Mouse (Mus musculus) adrenal gland, adult 2 months (tissue): Measurements from ENCODE around the gene Wipi2. TPM values are rescaled to one million over a fixed set of nuclear protein-coding genes. Genes with fewer than 3 reads are reported as not detected.

Experiments used
- DNase-seq: peaks from one replicate; pipeline ENCODE4 v3.0.0; 2021
- polyA plus RNA-seq: library from polyadenylated mRNA; depleted of rRNA; stranded (reverse); fragments of >200 nt; gene quantifications from 2 replicates; pipeline ENCODE4 v1.2.3, GENCODE M21; 2012
- total RNA-seq, 2 experiments: library from RNA; stranded (reverse); gene quantifications; 2 replicates each; pipeline ENCODE4 v1.2.3; 2021

Gene Wipi2
- total and polyA plus RNA-seq, 3 experiments = 58.0 to 108 (median 90.9) TPM

GRCm38 (mm10) chr5:142692971-142693737 lies 65.7 kb downstream of the Wipi2 start:
- no peak for DNase-seq

- DNase-seq = no peak
These were observed 66.4 kb downstream of the Wipi2 start for GRCm38 (mm10) chr5:142693738-142694430.

- DNase-seq = peak; percentile 65
These were observed 67.3 kb downstream of the Wipi2 start for GRCm38 (mm10) chr5:142694627-142695340.

- DNase-seq = no peak
These were observed 68.8 kb downstream of the Wipi2 start for GRCm38 (mm10) chr5:142696258-142696657.

GRCm38 (mm10) chr5:142696865-142697264 lies 69.4 kb downstream of the Wipi2 start:
- no peak for DNase-seq

- no peak for DNase-seq
These were observed 70.2 kb downstream of the Wipi2 start for GRCm38 (mm10) chr5:142697742-142698141.

- DNase-seq = no peak
These were observed 73.5 kb downstream of the Wipi2 start for GRCm38 (mm10) chr5:142700842-142701589.

- peak; percentile 52 for DNase-seq
These were observed 74.4 kb downstream of the Wipi2 start for GRCm38 (mm10) chr5:142701651-142702510.

- no peak for DNase-seq
These were observed 75.1 kb downstream of the Wipi2 start for GRCm38 (mm10) chr5:142702511-142703138.

- DNase-seq = no peak
These were observed 76.1 kb downstream of the Wipi2 start for GRCm38 (mm10) chr5:142703569-142703968.

- peak; percentile 53 for DNase-seq
These were observed 80.2 kb downstream of the Wipi2 start for GRCm38 (mm10) chr5:142707709-142708108.

- no peak for DNase-seq
These were observed 81.9 kb downstream of the Wipi2 start for GRCm38 (mm10) chr5:142709436-142709835.

- DNase-seq = no peak
These were observed 84.9 kb downstream of the Wipi2 start for GRCm38 (mm10) chr5:142712373-142712772.

- peak; percentile 77 for DNase-seq
These were observed 86.5 kb downstream of the Wipi2 start for GRCm38 (mm10) chr5:142713966-142714365.

GRCm38 (mm10) chr5:142715059-142715458 lies 87.6 kb downstream of the Wipi2 start:
- no peak for DNase-seq

- no peak for DNase-seq
These were observed 88.6 kb downstream of the Wipi2 start for GRCm38 (mm10) chr5:142716056-142716455.

GRCm38 (mm10) chr5:142718037-142718436 lies 90.5 kb downstream of the Wipi2 start:
- peak; percentile 75 for DNase-seq

GRCm38 (mm10) chr5:142718486-142718885 lies 91.0 kb downstream of the Wipi2 start:
- DNase-seq = no peak

- no peak for DNase-seq
These were observed 92.4 kb downstream of the Wipi2 start for GRCm38 (mm10) chr5:142719897-142720296.
